Mouse (Mus musculus) adrenal gland, adult 18-20 months (tissue): ENCODE data around the gene Satb2. TPM values are rescaled to one million over a fixed set of nuclear protein-coding genes. Genes with fewer than 3 reads are reported as not detected.

Experiments
- DNase-seq, 2 experiments: peaks; one replicate each; pipeline ENCODE4 v3.0.0; 2021 to 2022; ENCODE audit warnings: low spot score in 2 of 2
- total RNA-seq, 2 experiments: library from RNA; stranded (reverse); gene quantifications; 1 replicate in 1 of 2; 2 replicates in 1 of 2; pipeline ENCODE4 v1.2.3; 2021

Satb2 gene
- total RNA-seq, 2 experiments from 2014 or later, result 1.5 to 4.2 TPM

DNA sequence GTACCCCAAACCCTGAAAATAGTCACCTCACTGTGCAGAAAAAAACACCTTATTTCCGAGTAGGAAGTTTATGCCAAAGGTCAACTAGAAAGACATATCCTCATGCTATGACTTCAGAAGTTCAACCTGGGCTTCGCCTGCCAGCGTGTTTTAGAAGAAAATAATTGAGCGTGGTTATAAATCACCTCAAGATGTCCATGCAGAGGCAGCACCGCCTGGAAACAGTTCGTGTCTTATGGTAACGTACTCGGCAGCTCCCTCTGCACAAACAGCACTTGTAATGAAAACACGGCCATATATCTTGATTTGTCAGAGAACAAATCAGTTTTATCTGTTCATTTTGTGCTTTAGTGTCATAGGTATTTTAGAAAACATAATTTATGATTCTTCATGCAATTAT lies 44.6 kb downstream of the Satb2 start:
- DNase-seq, result no peak

- no peak for DNase-seq
Observed at GRCm38 (mm10) chr1:56930096-56930495, 48.4 kb downstream of the Satb2 start.

- no peak for DNase-seq
Observed at GRCm38 (mm10) chr1:56928731-56929130, 49.7 kb downstream of the Satb2 start.

GRCm38 (mm10) chr1:56920472-56920871 lies 58.0 kb downstream of the Satb2 start:
- DNase-seq, result no peak

GRCm38 (mm10) chr1:56914279-56914678 lies 64.2 kb downstream of the Satb2 start:
- no peak for DNase-seq

GRCm38 (mm10) chr1:56900706-56901287 lies 77.7 kb downstream of the Satb2 start:
- DNase-seq, result no peak

DNA sequence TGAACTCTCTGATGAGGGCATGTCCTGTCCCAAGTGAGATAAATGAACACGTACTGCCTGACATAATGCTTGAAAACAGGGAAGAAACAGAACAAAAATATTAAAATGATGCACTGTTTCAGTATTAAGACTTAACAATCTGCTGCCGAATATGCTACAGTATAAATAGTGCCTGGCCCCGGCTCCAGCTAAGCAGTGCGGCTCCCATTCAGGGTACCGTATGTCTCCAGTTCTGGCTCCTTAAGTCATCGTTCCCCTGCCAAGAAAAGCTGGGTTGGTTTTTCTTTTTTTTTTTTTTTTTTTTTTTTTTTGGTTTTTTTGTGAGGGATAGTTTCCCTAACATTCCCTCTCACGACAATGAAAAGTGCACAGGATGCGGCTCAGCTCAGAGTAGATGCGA lies 78.3 kb downstream of the Satb2 start:
- DNase-seq, result no peak

- no peak for DNase-seq
Observed at GRCm38 (mm10) chr1:56898606-56899396, 79.6 kb downstream of the Satb2 start.

DNA sequence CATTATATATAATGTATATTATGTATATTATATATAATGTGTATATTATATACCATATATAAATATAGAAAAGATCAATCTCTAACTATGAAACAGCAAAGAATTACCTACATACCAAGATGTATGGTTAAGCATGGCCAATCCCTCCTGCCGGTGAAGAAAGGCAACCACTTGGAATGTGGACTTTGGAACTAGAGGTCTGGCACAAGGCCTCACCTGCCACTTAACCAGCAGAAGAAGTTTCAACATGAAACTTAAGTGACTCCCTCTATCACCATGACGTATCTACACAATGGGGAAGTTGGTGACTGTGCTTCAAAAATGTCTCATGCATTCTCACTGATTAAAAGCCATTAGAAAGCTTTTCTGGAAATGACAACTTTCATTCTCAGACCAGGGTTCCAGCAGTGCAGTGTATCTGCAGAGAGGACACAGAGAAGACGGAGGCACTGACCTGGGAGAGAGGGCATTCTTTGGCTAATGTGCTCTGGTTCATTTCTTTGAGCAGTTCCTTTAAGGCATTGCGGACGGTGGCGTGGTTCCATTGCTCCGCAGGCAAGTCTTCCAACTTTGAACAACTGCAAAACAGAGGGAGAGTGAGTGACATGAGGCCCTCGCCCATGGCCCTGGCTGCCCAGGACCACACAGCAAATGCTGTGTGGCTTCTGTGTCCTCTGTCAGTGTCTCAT lies 80.8 kb downstream of the Satb2 start:
- DNase-seq, result no peak

DNA sequence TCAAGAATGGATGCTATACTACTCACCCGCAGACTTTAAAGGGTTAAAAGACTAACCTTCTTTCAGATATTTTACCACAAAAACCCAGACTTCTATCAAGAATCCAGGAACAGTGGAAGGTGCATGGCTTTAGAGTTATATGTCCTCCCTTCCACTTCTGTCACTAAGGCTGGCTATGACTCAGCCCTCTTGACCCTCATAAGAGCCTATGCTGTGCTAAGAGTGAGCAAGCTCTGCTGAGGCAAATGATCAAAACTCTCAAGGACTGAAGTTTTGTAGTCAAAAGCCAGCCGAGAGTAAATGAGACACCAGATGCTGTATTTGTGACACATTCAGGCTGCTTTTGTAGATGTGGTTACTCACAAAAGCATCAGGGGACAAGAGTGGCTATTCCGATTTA lies 81.8 kb downstream of the Satb2 start:
- no peak for DNase-seq

- no peak for DNase-seq
Observed at GRCm38 (mm10) chr1:56892766-56893165, 85.7 kb downstream of the Satb2 start.

GRCm38 (mm10) chr1:56888939-56889338 lies 89.5 kb downstream of the Satb2 start:
- DNase-seq, result no peak

GRCm38 (mm10) chr1:56887524-56887923 lies 90.9 kb downstream of the Satb2 start:
- DNase-seq, result no peak

GRCm38 (mm10) chr1:56871485-56871884 lies 107.0 kb downstream of the Satb2 start:
- no peak for DNase-seq

DNA sequence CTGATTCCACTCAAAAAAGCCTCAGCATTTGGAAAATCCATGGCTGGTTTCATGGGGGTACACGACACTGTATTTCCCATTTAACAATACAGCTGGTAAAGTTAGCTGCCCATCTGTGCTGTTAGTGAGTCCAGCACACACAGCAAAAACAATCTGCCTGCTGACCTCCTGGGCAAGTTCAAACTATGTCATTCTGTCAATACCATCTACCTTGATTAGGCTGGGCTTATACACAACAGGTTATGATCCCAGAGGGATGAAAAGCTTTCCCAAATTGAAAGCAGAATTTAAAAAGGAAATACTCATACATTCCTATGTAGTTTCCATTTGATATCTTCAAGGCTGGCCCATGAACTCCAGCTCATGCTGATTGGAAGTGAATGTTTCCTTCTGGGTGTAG lies 113.2 kb downstream of the Satb2 start:
- DNase-seq, result no peak

- no peak for DNase-seq
Observed at GRCm38 (mm10) chr1:56862799-56863198, 115.7 kb downstream of the Satb2 start.

- DNase-seq, result no peak
Observed at GRCm38 (mm10) chr1:56857202-56857601, 121.2 kb downstream of the Satb2 start.

GRCm38 (mm10) chr1:56850446-56850845 lies 128.0 kb downstream of the Satb2 start:
- no peak for DNase-seq

DNA sequence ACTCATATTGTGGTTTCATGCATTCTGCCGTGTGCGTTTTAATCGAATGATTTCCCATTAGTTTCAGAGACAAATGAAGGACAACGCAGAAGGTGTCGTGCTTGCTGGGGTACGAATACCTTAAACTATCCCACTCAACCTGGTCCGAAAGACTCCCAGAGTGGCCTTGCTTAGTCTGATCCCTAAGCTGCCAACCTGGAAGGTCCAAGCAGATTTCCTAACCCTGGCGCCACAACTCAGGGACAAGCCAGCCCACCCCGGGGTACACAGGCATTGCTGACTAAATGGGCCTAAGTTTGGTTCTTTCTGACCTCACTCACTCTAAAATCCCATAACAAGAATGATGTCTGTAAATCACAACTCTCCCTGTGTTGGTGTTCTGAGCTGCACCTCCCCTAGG lies 132.1 kb downstream of the Satb2 start:
- no peak for DNase-seq

GRCm38 (mm10) chr1:56845523-56846118 lies 132.8 kb downstream of the Satb2 start:
- DNase-seq, result no peak

- no peak for DNase-seq
Observed at GRCm38 (mm10) chr1:56844551-56845330, 133.7 kb downstream of the Satb2 start.
